In genomic region chr14:88384553-88384952, GRCm38 (mm10) we compare ENCODE assay signal across 21 mouse cellular contexts.
DNase-seq lines count a peak whose midpoint lies in the region; ATAC-seq and TF ChIP-seq lines count a peak whose summit lies in the region.
"Had no signal": no experiment of that assay in that cellular context is flagged by ENCODE, and none has a peak within 500 bp of the region (broad histone marks: within the 10 kb centered on the region; RNA-seq: fewer than 3 reads in every experiment).

No protein-coding gene starts in this region.

- H3K9ac ChIP-seq in forebrain, embryonic 13.5 days, result no peak overlapping the region
- no peak overlapping the region for H3K9ac ChIP-seq in forebrain, embryonic 11.5 days (ENCODE audit: low read length)
- H3K9ac ChIP-seq: embryonic facial prominence, embryonic 12.5 days; hindbrain, embryonic 13.5 days; intestine, embryonic 15.5 days had no signal

- 84% methylated on average over 2 of the region's 2 CpGs for WGBS in forebrain, embryonic 13.5 days
- WGBS in forebrain, embryonic 11.5 days, result 85% methylated on average over 2 of the region's 2 CpGs
- WGBS in kidney, adult 2 months, result 88% methylated on average over 2 of the region's 2 CpGs

- ATAC-seq in forebrain, embryonic 13.5 days, result peak; percentile 50; the same call in 1 of the 2 replicates
- no peak for ATAC-seq in forebrain, embryonic 11.5 days (replicated peaks; ENCODE audit: low FRiP score)
- ATAC-seq: activated CD4-positive, CD25-positive, alpha-beta regulatory T cell, adult 4 months; intestine, embryonic 15.5 days; Patski had no signal

- no peak overlapping the region for H3K4me3 ChIP-seq in forebrain, embryonic 13.5 days
- H3K4me3 ChIP-seq in forebrain, embryonic 11.5 days (ENCODE audit: low read depth, low read length), result no peak overlapping the region
- no peak overlapping the region for H3K4me3 ChIP-seq in kidney, adult 2 months (ENCODE audit: insufficient read depth, low read depth, low read length)
- H3K4me3 ChIP-seq: embryonic facial prominence, embryonic 12.5 days; heart, embryonic 10.5 days; hindbrain, embryonic 13.5 days; intestine, embryonic 15.5 days had no signal

- DNase-seq in forebrain, embryonic 11.5 days (ENCODE audit: low spot score), result no peak
- peak; percentile 16 for DNase-seq in left cerebral cortex, postnatal 4 days
- no peak for DNase-seq in left cerebral cortex, adult 11 months (ENCODE audit: low spot score)
- DNase-seq in brain, embryonic 18.5 days (ENCODE audit: low read depth, low spot score), result peak; percentile 24
- no peak for DNase-seq in kidney, adult 2 months
- DNase-seq: adrenal gland, postnatal 25 days; cerebellum, adult 11-12 months; cerebellum, adult 9-11 months; gastrocnemius, postnatal 36 days; heart, adult 18-20 months; heart, postnatal 10 days; heart, postnatal 4 days; kidney, adult 18-20 months had no signal

- TF ChIP-seq CTCF in kidney, adult 2 months (conservative IDR thresholded peaks at IDR 0.05; ENCODE audit: insufficient read depth, insufficient read length, low read depth, low read length), result no peak

- no peaks in the 10 kb centered on the region for H3K36me3 ChIP-seq in forebrain, embryonic 13.5 days (ENCODE audit: poor library complexity, severe bottlenecking)
- no peaks in the 10 kb centered on the region for H3K36me3 ChIP-seq in forebrain, embryonic 11.5 days (ENCODE audit: control insufficient read depth, insufficient read depth, low read length)
- no peaks in the 10 kb centered on the region for H3K36me3 ChIP-seq in kidney, adult 2 months (ENCODE audit: control insufficient read depth, insufficient read depth, low read length)
- H3K36me3 ChIP-seq: embryonic facial prominence, embryonic 12.5 days; heart, embryonic 10.5 days; hindbrain, embryonic 13.5 days; intestine, embryonic 15.5 days had no signal

- H3K4me2 ChIP-seq in forebrain, embryonic 13.5 days, result no peak overlapping the region
- H3K4me2 ChIP-seq in forebrain, embryonic 11.5 days (ENCODE audit: low read depth, low read length, severe bottlenecking), result no peak overlapping the region
- H3K4me2 ChIP-seq: embryonic facial prominence, embryonic 12.5 days; hindbrain, embryonic 13.5 days; intestine, embryonic 15.5 days had no signal

- H3K27ac ChIP-seq in forebrain, embryonic 13.5 days, result no peak overlapping the region
- H3K27ac ChIP-seq in forebrain, embryonic 11.5 days (ENCODE audit: low read depth, low read length), result no peak overlapping the region
- H3K27ac ChIP-seq in kidney, adult 2 months (ENCODE audit: insufficient read depth, low read depth, low read length), result no peak overlapping the region
- H3K27ac ChIP-seq: embryonic facial prominence, embryonic 12.5 days; heart, embryonic 10.5 days; hindbrain, embryonic 13.5 days; intestine, embryonic 15.5 days had no signal

- intact Hi-C loops in left cerebral cortex, postnatal 4 days (cut with DNase I), result no loop called here

- H3K27me3 ChIP-seq in forebrain, embryonic 13.5 days, result no peaks in the 10 kb centered on the region
- H3K27me3 ChIP-seq in forebrain, embryonic 11.5 days (ENCODE audit: control insufficient read depth, insufficient read depth, low read length), result no peaks in the 10 kb centered on the region
- H3K27me3 ChIP-seq in kidney, adult 2 months (replicated peaks; ENCODE audit: control insufficient read depth, insufficient read depth, low read length), result no peaks in the 10 kb centered on the region
- H3K27me3 ChIP-seq: CH12.LX; embryonic facial prominence, embryonic 12.5 days; hindbrain, embryonic 13.5 days; intestine, embryonic 15.5 days; Patski had no signal

- TF ChIP-seq POLR2A in kidney, adult 2 months (IDR thresholded peaks at IDR 0.05; ENCODE audit: low read depth, low read length), result no peak

- H3K9me3 ChIP-seq in forebrain, embryonic 13.5 days (replicated peaks), result no peaks in the 10 kb centered on the region
- H3K9me3 ChIP-seq in forebrain, embryonic 11.5 days (ENCODE audit: control insufficient read depth, low read length), result no peaks in the 10 kb centered on the region
- H3K9me3 ChIP-seq: embryonic facial prominence, embryonic 12.5 days; heart, embryonic 10.5 days; hindbrain, embryonic 13.5 days; intestine, embryonic 15.5 days had no signal

- no peaks in the 10 kb centered on the region for H3K4me1 ChIP-seq in forebrain, embryonic 13.5 days
- no peaks in the 10 kb centered on the region for H3K4me1 ChIP-seq in forebrain, embryonic 11.5 days (replicated peaks; ENCODE audit: control insufficient read depth, insufficient read depth, low read length)
- H3K4me1 ChIP-seq in kidney, adult 2 months (ENCODE audit: control insufficient read depth, insufficient read depth, low read length), result no peaks in the 10 kb centered on the region
- H3K4me1 ChIP-seq: embryonic facial prominence, embryonic 12.5 days; heart, embryonic 10.5 days; intestine, embryonic 15.5 days had no signal

Comparison
In these comparisons a context has a peak if more than half of its experiments do, and no peak if none do; other contexts are left out.
1. DNase-seq: peak in left cerebral cortex, postnatal 4 days (single experiment) and brain, embryonic 18.5 days (single experiment); none in forebrain, embryonic 11.5 days (single experiment), left cerebral cortex, adult 11 months (single experiment) and kidney, adult 2 months (single experiment).